Mouse (Mus musculus) lung, adult 2 months (tissue): Measurements from ENCODE around the gene Cadm1.

Experiments used
- CTCF ChIP-seq: fragments of 200-500 bp; IDR thresholded peaks from 2 replicates; pipeline ENCODE4 v1.5.1; 2011; ENCODE audit warnings: mild to moderate bottlenecking, low read length, control low read depth; ENCODE audit not compliant: insufficient read depth
- POLR2A ChIP-seq: fragments of 200-500 bp; IDR thresholded peaks from 2 replicates; pipeline ENCODE4 v1.6.1; 2011; ENCODE audit warnings: low read depth, mild to moderate bottlenecking, control low read depth, low read length, borderline replicate concordance; ENCODE audit errors: extremely low read depth

- TF ChIP-seq CTCF (no peak), POLR2A (no peak)
Observed at GRCm38 (mm10) chr9:47661611-47662010, 131.6 kb downstream of the Cadm1 start.
